Mouse (Mus musculus) C2C12 (cell line): ENCODE measurements around the gene Aoc1.

Experiments used
- CEBPB ChIP-seq: IDR thresholded peaks from one replicate; pipeline ENCODE4 v1.6.1; 2011; ENCODE audit warnings: low read depth, mild to moderate bottlenecking, control low read depth, moderate library complexity
- CTCF ChIP-seq: IDR thresholded peaks from one replicate; pipeline ENCODE4 v1.5.1; 2011; ENCODE audit not compliant: control insufficient read depth, insufficient read depth, insufficient read length
- FOSL1 ChIP-seq: IDR thresholded peaks from one replicate; pipeline ENCODE4 v1.8.0; 2011; ENCODE audit warnings: mild to moderate bottlenecking, low read length; ENCODE audit not compliant: poor library complexity, insufficient read depth, severe bottlenecking
- MAX ChIP-seq: IDR thresholded peaks from one replicate; pipeline ENCODE4 v1.6.1; 2011; ENCODE audit warnings: mild to moderate bottlenecking, control low read depth
- MYOD1 ChIP-seq: IDR thresholded peaks from one replicate; pipeline ENCODE4 v1.6.1; 2011; ENCODE audit warnings: low read depth; ENCODE audit not compliant: control insufficient read depth, insufficient read length
- MYOG ChIP-seq: IDR thresholded peaks from one replicate; pipeline ENCODE4 v1.6.1; 2011; ENCODE audit not compliant: control insufficient read depth, insufficient read length; ENCODE audit errors: extremely low read depth
- USF1 ChIP-seq: IDR thresholded peaks from one replicate; pipeline ENCODE4 v1.6.1; 2011; ENCODE audit warnings: low read depth, mild to moderate bottlenecking, control low read depth, moderate library complexity

- TF ChIP-seq FOSL1 (no peak), CTCF (no peak), CEBPB (no peak), USF1 (no peak), MAX (no peak), MYOD1 (no peak), MYOG (no peak)
Observed at GRCm38 (mm10) chr6:48861616-48862280, 10.9 kb upstream of the Aoc1 start.
